Mouse (Mus musculus) brain, embryonic 14.5 days (tissue): ENCODE results near the gene Apba2.

Experiments used
- CTCF ChIP-seq: fragments of 200-500 bp; IDR thresholded peaks from 2 replicates; pipeline ENCODE4 v1.5.1; 2012; ENCODE audit warnings: inconsistent platforms, mild to moderate bottlenecking, moderate library complexity, borderline replicate concordance; ENCODE audit not compliant: insufficient read depth, insufficient read length; ENCODE audit errors: extremely low read depth
- POLR2A ChIP-seq: fragments of 200-500 bp; IDR thresholded peaks from 2 replicates; pipeline ENCODE4 v1.6.1; 2012; ENCODE audit warnings: mild to moderate bottlenecking, inconsistent platforms, borderline replicate concordance; ENCODE audit not compliant: poor library complexity, insufficient read depth, insufficient read length, severe bottlenecking; ENCODE audit errors: extremely low read depth

GRCm38 (mm10) chr7:64728816-64729215 lies 227.3 kb downstream of the Apba2 start:
- TF ChIP-seq POLR2A, result no peak
- no peak for TF ChIP-seq CTCF
